Mouse (Mus musculus): Measurements from ENCODE around the gene Lrrc74b. TPM values are rescaled to one million over a fixed set of nuclear protein-coding genes. Genes with fewer than 3 reads are reported as not detected.
A peak's percentile ranks its signal among the peaks of the same experiment; 100 is the strongest.

Gene Lrrc74b
- polyA plus RNA-seq, 2 experiments: 0.23 to 0.29 TPM

GRCm38 (mm10) chr16:17532271-17532670 is 28.8 kb downstream of the Lrrc74b start:
- 59% methylated on average over 4 of the region's 4 CpGs for WGBS
- no peak for DNase-seq (ENCODE audit: low spot score)

GRCm38 (mm10) chr16:17530640-17531288 is 30.3 kb downstream of the Lrrc74b start, which contains the start of gene Thap7:
Thap7 (minus strand) TSS chr16:17531136.
- Histone ChIP-seq H3K36me3 (ENCODE audit: control insufficient read depth, insufficient read depth, low read length) (peaks cover 37% of the 10 kb centered on the region), H3K4me2 (replicated peaks; ENCODE audit: low read depth, low read length, severe bottlenecking) (peak within 1 kb of the TSS; percentile 84), H3K9ac (ENCODE audit: low read depth, low read length, severe bottlenecking) (peak within 1 kb of the TSS; percentile 84), H3K4me1 (ENCODE audit: control insufficient read depth, insufficient read depth, low read length) (peaks cover 15% of the 10 kb centered on the region), H3K27ac (replicated peaks; ENCODE audit: low read depth, low read length) (peak within 1 kb of the TSS; percentile 98), H3K9me3 (ENCODE audit: control insufficient read depth, low read length) (no peaks in the 10 kb centered on the region), H3K4me3 (replicated peaks; ENCODE audit: low read length) (peak within 1 kb of the TSS; percentile 75), H3K27me3 (ENCODE audit: control insufficient read depth, insufficient read depth, low read length) (no peaks in the 10 kb centered on the region)
- ATAC-seq (ENCODE audit: low FRiP score, low read depth) (peak; percentile 95), DNase-seq (ENCODE audit: low spot score) (peak; percentile 95)
- peak; percentile 85; the same call in 1 of the 2 replicates for TF ChIP-seq POLR2A (IDR thresholded peaks at IDR 0.05; ENCODE audit: borderline replicate concordance, extremely low read depth, insufficient read depth, insufficient read length)
- WGBS: under 1% methylated on average over 67 of the region's 67 CpGs

More at GRCm38 (mm10) chr16:17532271-17532670, 28.8 kb downstream of the Lrrc74b start:
- TF ChIP-seq POLR2A (IDR thresholded peaks at IDR 0.05; ENCODE audit: borderline replicate concordance, extremely low read depth, insufficient read depth, insufficient read length): no peak
- Histone ChIP-seq H3K27ac (replicated peaks; ENCODE audit: low read depth, low read length) (no peak overlapping the region), H3K9ac (ENCODE audit: low read depth, low read length, severe bottlenecking) (no peak overlapping the region), H3K27me3 (ENCODE audit: control insufficient read depth, insufficient read depth, low read length) (no peaks in the 10 kb centered on the region), H3K36me3 (ENCODE audit: control insufficient read depth, insufficient read depth, low read length) (peaks cover 23% of the 10 kb centered on the region), H3K4me3 (replicated peaks; ENCODE audit: low read length) (no peak overlapping the region), H3K4me2 (replicated peaks; ENCODE audit: low read depth, low read length, severe bottlenecking) (no peak overlapping the region), H3K9me3 (ENCODE audit: control insufficient read depth, low read length) (no peaks in the 10 kb centered on the region), H3K4me1 (ENCODE audit: control insufficient read depth, insufficient read depth, low read length) (peaks cover 15% of the 10 kb centered on the region)
- no peak for ATAC-seq (ENCODE audit: low FRiP score, low read depth)

- 15% methylated on average over 15 of the region's 17 CpGs for WGBS
- H3K4me2 ChIP-seq (replicated peaks; ENCODE audit: low read depth, low read length, severe bottlenecking): peak overlapping the region; percentile 84
- H3K9me3 ChIP-seq (ENCODE audit: control insufficient read depth, low read length): no peaks in the 10 kb centered on the region
- ATAC-seq (ENCODE audit: low FRiP score, low read depth): no peak
- peak overlapping the region; percentile 75 for H3K4me3 ChIP-seq (replicated peaks; ENCODE audit: low read length)
- H3K27me3 ChIP-seq (ENCODE audit: control insufficient read depth, insufficient read depth, low read length): no peaks in the 10 kb centered on the region
- H3K9ac ChIP-seq (ENCODE audit: low read depth, low read length, severe bottlenecking): peak overlapping the region; percentile 84
- TF ChIP-seq POLR2A (IDR thresholded peaks at IDR 0.05; ENCODE audit: borderline replicate concordance, extremely low read depth, insufficient read depth, insufficient read length): no peak
- peaks cover 15% of the 10 kb centered on the region for H3K4me1 ChIP-seq (ENCODE audit: control insufficient read depth, insufficient read depth, low read length)
- peak overlapping the region; percentile 98 for H3K27ac ChIP-seq (replicated peaks; ENCODE audit: low read depth, low read length)
- H3K36me3 ChIP-seq (ENCODE audit: control insufficient read depth, insufficient read depth, low read length): peaks cover 44% of the 10 kb centered on the region
- no peak for DNase-seq (ENCODE audit: low spot score)
Observed at GRCm38 (mm10) chr16:17529981-17530586, 31.0 kb downstream of the Lrrc74b start.

DNA sequence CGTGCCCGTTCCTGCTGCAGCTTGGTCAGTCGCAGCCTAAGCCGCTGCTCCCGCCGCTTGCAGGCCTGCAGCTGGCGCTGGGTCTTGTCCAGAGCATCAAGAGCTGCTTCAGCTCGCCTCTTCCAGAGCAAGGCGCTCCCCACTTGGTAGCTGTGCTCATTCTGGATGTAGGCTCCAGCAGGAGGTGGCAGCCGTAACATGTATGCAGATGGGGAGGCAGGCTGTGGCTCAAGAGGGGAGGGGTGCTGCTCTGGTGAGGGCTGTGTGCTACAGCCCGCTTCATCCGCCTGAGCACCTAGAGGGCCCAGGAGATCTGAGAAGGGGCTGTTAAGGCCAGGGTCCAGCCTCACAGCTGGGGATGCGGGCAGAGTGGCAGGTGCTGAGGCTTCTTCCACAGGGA is 32.8 kb downstream of the Lrrc74b start:
- Histone ChIP-seq H3K4me1 (ENCODE audit: control insufficient read depth, insufficient read depth, low read length) (peaks cover 15% of the 10 kb centered on the region), H3K36me3 (ENCODE audit: control insufficient read depth, insufficient read depth, low read length) (peaks cover 59% of the 10 kb centered on the region), H3K27ac (replicated peaks; ENCODE audit: low read depth, low read length) (no peak overlapping the region), H3K27me3 (ENCODE audit: control insufficient read depth, insufficient read depth, low read length) (no peaks in the 10 kb centered on the region), H3K9me3 (ENCODE audit: control insufficient read depth, low read length) (no peaks in the 10 kb centered on the region), H3K4me3 (replicated peaks; ENCODE audit: low read length) (no peak overlapping the region), H3K4me2 (replicated peaks; ENCODE audit: low read depth, low read length, severe bottlenecking) (no peak overlapping the region), H3K9ac (ENCODE audit: low read depth, low read length, severe bottlenecking) (no peak overlapping the region)
- no peak for DNase-seq (ENCODE audit: low spot score)
- WGBS: 87% methylated on average over 13 of the region's 13 CpGs
- ATAC-seq (ENCODE audit: low FRiP score, low read depth): no peak
- TF ChIP-seq POLR2A (IDR thresholded peaks at IDR 0.05; ENCODE audit: borderline replicate concordance, extremely low read depth, insufficient read depth, insufficient read length): no peak

DNA sequence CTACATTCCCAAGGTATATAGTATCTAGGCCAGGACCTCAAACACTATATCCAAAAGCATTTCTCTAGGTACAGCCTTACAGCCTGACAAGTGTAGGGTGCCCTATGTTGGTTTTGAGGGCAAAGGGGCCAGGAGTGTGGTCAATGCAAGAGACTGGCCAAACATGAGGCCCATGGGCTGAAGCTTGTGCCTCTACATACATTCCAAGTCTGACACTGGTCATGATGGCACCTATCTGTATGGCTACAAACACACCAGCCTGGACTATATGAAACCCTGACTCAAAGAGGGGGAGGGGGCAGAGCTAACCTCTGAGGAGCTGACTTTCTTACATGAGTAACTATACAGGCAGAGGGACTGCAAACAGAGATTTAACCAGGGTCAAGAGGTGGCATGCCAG is 33.4 kb downstream of the Lrrc74b start:
- no peak overlapping the region for H3K4me2 ChIP-seq (replicated peaks; ENCODE audit: low read depth, low read length, severe bottlenecking)
- no peak for DNase-seq (ENCODE audit: low spot score)
- peaks cover 15% of the 10 kb centered on the region for H3K4me1 ChIP-seq (ENCODE audit: control insufficient read depth, insufficient read depth, low read length)
- no peak overlapping the region for H3K27ac ChIP-seq (replicated peaks; ENCODE audit: low read depth, low read length)
- H3K4me3 ChIP-seq (replicated peaks; ENCODE audit: low read length): no peak overlapping the region
- no peak for TF ChIP-seq POLR2A (IDR thresholded peaks at IDR 0.05; ENCODE audit: borderline replicate concordance, extremely low read depth, insufficient read depth, insufficient read length)
- H3K9ac ChIP-seq (ENCODE audit: low read depth, low read length, severe bottlenecking): no peak overlapping the region
- ATAC-seq (ENCODE audit: low FRiP score, low read depth): no peak
- no peaks in the 10 kb centered on the region for H3K9me3 ChIP-seq (ENCODE audit: control insufficient read depth, low read length)
- H3K36me3 ChIP-seq (ENCODE audit: control insufficient read depth, insufficient read depth, low read length): peaks cover 66% of the 10 kb centered on the region
- no peaks in the 10 kb centered on the region for H3K27me3 ChIP-seq (ENCODE audit: control insufficient read depth, insufficient read depth, low read length)
